Mouse (Mus musculus) brain, embryonic 14.5 days (tissue): ENCODE data around the gene Mdga2.

Source experiments
- CTCF ChIP-seq: fragments of 200-500 bp; IDR thresholded peaks from 2 replicates; pipeline ENCODE4 v1.5.1; 2012; ENCODE audit warnings: inconsistent platforms, mild to moderate bottlenecking, moderate library complexity, borderline replicate concordance; ENCODE audit not compliant: insufficient read depth, insufficient read length; ENCODE audit errors: extremely low read depth
- POLR2A ChIP-seq: fragments of 200-500 bp; IDR thresholded peaks from 2 replicates; pipeline ENCODE4 v1.6.1; 2012; ENCODE audit warnings: mild to moderate bottlenecking, inconsistent platforms, borderline replicate concordance; ENCODE audit not compliant: poor library complexity, insufficient read depth, insufficient read length, severe bottlenecking; ENCODE audit errors: extremely low read depth

GRCm38 (mm10) chr12:67222221-67223025 is at the start of gene Mdga2:
- TF ChIP-seq CTCF (no peak), POLR2A (no peak)
